Comparison of ENCODE assay signal across 9 mouse cellular contexts in the genomic region with DNA sequence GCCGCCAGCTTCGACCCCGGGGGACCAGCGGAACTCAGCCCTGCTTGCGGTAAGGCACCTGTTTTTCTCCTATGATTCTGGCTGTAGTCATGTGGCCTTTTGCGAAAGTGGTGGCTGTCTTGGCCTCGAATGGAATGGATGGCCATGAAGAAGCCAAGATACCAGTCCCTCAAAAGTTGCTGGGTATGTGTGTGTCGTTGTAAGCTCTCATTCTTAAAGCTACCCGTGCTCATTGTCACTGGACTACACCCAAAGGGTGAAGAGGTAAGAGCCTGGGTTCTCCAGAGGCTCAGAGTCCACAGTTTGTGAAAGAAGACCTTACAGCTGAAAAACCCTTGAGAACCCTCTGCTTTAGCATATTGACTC. TPM values are rescaled to one million over a fixed set of nuclear protein-coding genes. Genes with fewer than 3 reads are reported as not detected.
DNase-seq lines count a peak whose midpoint lies in the region; ATAC-seq lines count a peak whose summit lies in the region.
"Had no signal": no experiment of that assay in that cellular context is flagged by ENCODE, and none has a peak within 500 bp of the region (broad histone marks: within the 10 kb centered on the region; RNA-seq: fewer than 3 reads in every experiment).

No protein-coding gene starts in this region.

- 22% methylated on average over 9 of the region's 9 CpGs for WGBS in kidney, embryonic 14.5 days
- 12% methylated on average over 9 of the region's 9 CpGs for WGBS in hindbrain, embryonic 15.5 days
- WGBS in midbrain, embryonic 14.5 days, result 24% methylated on average over 9 of the region's 9 CpGs

- no peaks in the 10 kb centered on the region for H3K36me3 ChIP-seq in kidney, embryonic 14.5 days (ENCODE audit: control insufficient read depth, insufficient read depth, low read length)
- no peaks in the 10 kb centered on the region for H3K36me3 ChIP-seq in hindbrain, embryonic 15.5 days
- no peaks in the 10 kb centered on the region for H3K36me3 ChIP-seq in midbrain, embryonic 14.5 days (ENCODE audit: control insufficient read depth, insufficient read depth, low read length)

- peak overlapping the region; percentile 99 for H3K4me2 ChIP-seq in kidney, embryonic 14.5 days (replicated peaks; ENCODE audit: low read depth, low read length)
- H3K4me2 ChIP-seq in hindbrain, embryonic 15.5 days, result peak overlapping the region; percentile 99
- peak overlapping the region; percentile 85 for H3K4me2 ChIP-seq in midbrain, embryonic 14.5 days (ENCODE audit: low read length)

- ATAC-seq in kidney, embryonic 14.5 days (ENCODE audit: low FRiP score, low TSS enrichment), result no peak
- ATAC-seq in hindbrain, embryonic 15.5 days (ENCODE audit: low FRiP score, low read depth), result no peak
- no peak for ATAC-seq in midbrain, embryonic 14.5 days (ENCODE audit: low FRiP score, low TSS enrichment)

- no peak for DNase-seq in kidney, adult 18-20 months
- DNase-seq in midbrain, embryonic 14.5 days, result no peak
- DNase-seq in right cerebral cortex, postnatal 14 days, result no peak
- DNase-seq in embryo, embryonic 9.5 days (ENCODE audit: extremely low spot score), result no peak
- DNase-seq in layer of hippocampus, adult 18-20 months (ENCODE audit: low spot score in 2 of 2), result no peak

- no peaks in the 10 kb centered on the region for H3K9me3 ChIP-seq in kidney, embryonic 14.5 days (ENCODE audit: control insufficient read depth, low read length)
- no peaks in the 10 kb centered on the region for H3K9me3 ChIP-seq in hindbrain, embryonic 15.5 days
- H3K9me3 ChIP-seq in midbrain, embryonic 14.5 days (ENCODE audit: control insufficient read depth, low read length), result no peaks in the 10 kb centered on the region

- peak overlapping the region; percentile 65; the same call in 1 of the 2 replicates for H3K9ac ChIP-seq in kidney, embryonic 14.5 days (ENCODE audit: low read depth, low read length)
- peak overlapping the region; percentile 75 for H3K9ac ChIP-seq in hindbrain, embryonic 15.5 days
- peak overlapping the region; percentile 55 for H3K9ac ChIP-seq in midbrain, embryonic 14.5 days (replicated peaks; ENCODE audit: low read length)

- peaks cover 47% of the 10 kb centered on the region for H3K4me1 ChIP-seq in kidney, embryonic 14.5 days (ENCODE audit: control insufficient read depth, insufficient read depth, low read length)
- H3K4me1 ChIP-seq in brown adipose tissue, adult 24 weeks (ENCODE audit: control insufficient read depth, insufficient read depth, insufficient read length, low read length), result peaks cover 14% of the 10 kb centered on the region
- peaks cover 68% of the 10 kb centered on the region for H3K4me1 ChIP-seq in hindbrain, embryonic 15.5 days (replicated peaks)
- peaks cover 52% of the 10 kb centered on the region for H3K4me1 ChIP-seq in midbrain, embryonic 14.5 days (ENCODE audit: control insufficient read depth, insufficient read depth, low read length)

- H3K27ac ChIP-seq in kidney, embryonic 14.5 days (ENCODE audit: low read depth, low read length), result no peak overlapping the region
- peak overlapping the region; percentile 73 for H3K27ac ChIP-seq in brown adipose tissue, adult 24 weeks (replicated peaks; ENCODE audit: low read depth, low read length)
- H3K27ac ChIP-seq in hindbrain, embryonic 15.5 days (replicated peaks), result peak overlapping the region; percentile 81
- peak overlapping the region; percentile 75 for H3K27ac ChIP-seq in midbrain, embryonic 14.5 days (replicated peaks; ENCODE audit: low read depth, low read length)

- peak overlapping the region; percentile 49 for H3K4me3 ChIP-seq in kidney, embryonic 14.5 days (ENCODE audit: low read length)
- peak overlapping the region; percentile 98 for H3K4me3 ChIP-seq in brown adipose tissue, adult 24 weeks (ENCODE audit: insufficient read depth, low read depth, low read length)
- H3K4me3 ChIP-seq in hindbrain, embryonic 15.5 days, result peak overlapping the region; percentile 62
- peak overlapping the region; percentile 45 for H3K4me3 ChIP-seq in midbrain, embryonic 14.5 days (replicated peaks; ENCODE audit: low read depth, low read length)

- no peaks in the 10 kb centered on the region for H3K27me3 ChIP-seq in kidney, embryonic 14.5 days (ENCODE audit: control insufficient read depth, insufficient read depth, low read length)
- no peaks in the 10 kb centered on the region for H3K27me3 ChIP-seq in hindbrain, embryonic 15.5 days
- H3K27me3 ChIP-seq in midbrain, embryonic 14.5 days (ENCODE audit: control insufficient read depth, insufficient read depth, low read length), result no peaks in the 10 kb centered on the region
- H3K27me3 ChIP-seq: Patski had no signal

RNA-seq across cellular contexts. Expression of a gene that starts 0.7 kb away (rescaled TPM):
- 6.3 and 10.7 TPM in 2 replicates for polyA plus RNA-seq in kidney, embryonic 14.5 days (2014; fragmentation: Nextera tagmentation; extraction: Ambion mirVana)
- 1.6 and 2.5 TPM in 2 replicates for polyA plus RNA-seq in brown adipose tissue, adult 24 weeks (2012; ENCODE audit: insufficient read depth, insufficient read length, missing spikeins)
- 11.2 and 12.3 TPM in 2 replicates for polyA plus RNA-seq in hindbrain, embryonic 15.5 days (2015; fragmentation: Nextera tagmentation; extraction: Ambion mirVana)
- 7.7 and 12.1 TPM in 2 replicates for polyA plus RNA-seq in midbrain, embryonic 14.5 days (2014; fragmentation: Nextera tagmentation; extraction: Ambion mirVana)
- total RNA-seq in layer of hippocampus, adult 18-20 months (2021), result 10 to 100 TPM; 22.1 to 23.9 TPM

RNA-seq across cellular contexts. Expression of a gene that starts 51.7 kb away (rescaled TPM):
- 8.3 and 10.8 TPM in 2 replicates for polyA plus RNA-seq in kidney, embryonic 14.5 days (2014; fragmentation: Nextera tagmentation; extraction: Ambion mirVana)
- 5.5 and 7.6 TPM in 2 replicates for polyA plus RNA-seq in brown adipose tissue, adult 24 weeks (2012; ENCODE audit: insufficient read depth, insufficient read length, missing spikeins)
- polyA plus RNA-seq in hindbrain, embryonic 15.5 days (2015; fragmentation: Nextera tagmentation; extraction: Ambion mirVana), result 13.1 and 13.6 TPM in 2 replicates
- 14.0 and 15.8 TPM in 2 replicates for polyA plus RNA-seq in midbrain, embryonic 14.5 days (2014; fragmentation: Nextera tagmentation; extraction: Ambion mirVana)
- total RNA-seq in layer of hippocampus, adult 18-20 months (2021), result 10 to 100 TPM; 16.1 to 16.8 TPM

RNA-seq across cellular contexts. Expression of a gene that starts 52.9 kb away (rescaled TPM):
- polyA plus RNA-seq in kidney, embryonic 14.5 days (2014; fragmentation: Nextera tagmentation; extraction: Ambion mirVana), result 7.1 and 9.6 TPM in 2 replicates
- polyA plus RNA-seq in brown adipose tissue, adult 24 weeks (2012; ENCODE audit: insufficient read depth, insufficient read length, missing spikeins), result 4.4 and 5.8 TPM in 2 replicates
- polyA plus RNA-seq in hindbrain, embryonic 15.5 days (2015; fragmentation: Nextera tagmentation; extraction: Ambion mirVana), result 10.4 TPM in 2 replicates
- 11.6 and 12.0 TPM in 2 replicates for polyA plus RNA-seq in midbrain, embryonic 14.5 days (2014; fragmentation: Nextera tagmentation; extraction: Ambion mirVana)
- total RNA-seq in layer of hippocampus, adult 18-20 months (2021), result 1 to 10 TPM; 8.7 to 8.9 TPM

Comparison
In these comparisons a context has a peak if more than half of its experiments do, and no peak if none do; other contexts are left out.
1. H3K4me3 ChIP-seq: peak in every context shown above with its lines; median percentile 98 in brown adipose tissue, adult 24 weeks; 62 in hindbrain, embryonic 15.5 days; 49 in kidney, embryonic 14.5 days; 45 in midbrain, embryonic 14.5 days.